ENCODE assay signal across 20 mouse cellular contexts in genomic region chr14:99435512-99435911, GRCm38 (mm10).
"Had no signal": no experiment of that assay in that cellular context is flagged by ENCODE, and none has a peak within 500 bp of the region (broad histone marks: within the 10 kb centered on the region; RNA-seq: fewer than 3 reads in every experiment).

No protein-coding gene starts in this region.

- H3K9me3 ChIP-seq: limb, embryonic 10.5 days; limb, embryonic 13.5 days; liver, embryonic 12.5 days; liver, embryonic 15.5 days; neural tube, embryonic 12.5 days; neural tube, embryonic 15.5 days had no signal

- ATAC-seq: hindbrain, embryonic 16.5 days; intestine, postnatal 0 days; liver, embryonic 12.5 days had no signal

- H3K27me3 ChIP-seq: limb, embryonic 13.5 days; liver, embryonic 12.5 days; liver, embryonic 15.5 days; neural tube, embryonic 12.5 days; neural tube, embryonic 15.5 days had no signal

- H3K4me1 ChIP-seq: limb, embryonic 10.5 days; limb, embryonic 13.5 days; liver, embryonic 12.5 days; liver, embryonic 15.5 days; neural tube, embryonic 12.5 days; neural tube, embryonic 15.5 days had no signal

- H3K27ac ChIP-seq: layer of hippocampus, adult 2 months; limb, embryonic 10.5 days; limb, embryonic 13.5 days; liver, embryonic 12.5 days; liver, embryonic 15.5 days; neural tube, embryonic 12.5 days; neural tube, embryonic 15.5 days had no signal

- H3K4me3 ChIP-seq: layer of hippocampus, adult 2 months; limb, embryonic 10.5 days; limb, embryonic 13.5 days; liver, embryonic 12.5 days; liver, embryonic 15.5 days; neural tube, embryonic 12.5 days; neural tube, embryonic 15.5 days had no signal

- H3K36me3 ChIP-seq: limb, embryonic 10.5 days; limb, embryonic 13.5 days; liver, embryonic 12.5 days; liver, embryonic 15.5 days; neural tube, embryonic 12.5 days; neural tube, embryonic 15.5 days had no signal

- H3K4me2 ChIP-seq: limb, embryonic 13.5 days; liver, embryonic 12.5 days; liver, embryonic 15.5 days; midbrain, embryonic 11.5 days; neural tube, embryonic 12.5 days; neural tube, embryonic 15.5 days had no signal

- DNase-seq: layer of hippocampus, adult 9-11 months; liver; lung, adult 2 months; lung, postnatal 14 days; lung, postnatal 4 days; midbrain, embryonic 14.5 days; retina, postnatal 1 day; right cerebral cortex, postnatal 25 days; spleen, adult 18-20 months; thymus, postnatal 25 days had no signal

- H3K9ac ChIP-seq: limb, embryonic 13.5 days; liver, embryonic 12.5 days; liver, embryonic 15.5 days; neural tube, embryonic 12.5 days; neural tube, embryonic 15.5 days had no signal
